Mouse (Mus musculus) bone marrow, adult 2 months (tissue): Measurements from ENCODE around the gene Msantd2. TPM values are rescaled to one million over a fixed set of nuclear protein-coding genes. Genes with fewer than 3 reads are reported as not detected.
A peak's percentile ranks its signal among the peaks of the same experiment; 100 is the strongest.

ENCODE experiments used
- H3K27ac ChIP-seq: fragments of 200-500 bp; 2 replicates; pipeline ENCODE4 v1.5.1; 2012; ENCODE audit warnings: low read depth, mild to moderate bottlenecking, control low read depth, inconsistent platforms, low read length; ENCODE audit not compliant: control insufficient read depth, poor library complexity, insufficient read depth
- H3K4me1 ChIP-seq: fragments of 200-500 bp; 2 replicates; pipeline ENCODE4 v1.6.1; 2011; ENCODE audit warnings: low read length; ENCODE audit not compliant: control insufficient read depth, insufficient read depth
- H3K4me3 ChIP-seq: fragments of 200-500 bp; replicated peaks from 2 replicates; pipeline ENCODE3; 2011; ENCODE audit warnings: mild to moderate bottlenecking, low read depth, low read length, control low read depth; ENCODE audit not compliant: control insufficient read depth
- CTCF ChIP-seq: fragments of 200-500 bp; IDR thresholded peaks from 2 replicates; pipeline ENCODE4 v1.5.1; 2011; ENCODE audit warnings: low read length, control low read depth; ENCODE audit not compliant: control insufficient read depth, insufficient read depth
- POLR2A ChIP-seq: fragments of 200-500 bp; IDR thresholded peaks from 2 replicates; pipeline ENCODE4 v1.6.1; 2011; ENCODE audit warnings: low read depth, mild to moderate bottlenecking, control low read depth, low read length, borderline replicate concordance; ENCODE audit not compliant: control insufficient read depth
- WGBS: fragments of 180-500 bp; shearing (Covaris S2); methylation state at CpG from one replicate; pipeline ENCODE4 v1.1.7; 2018; 5-methylcytosine and 5-hydroxymethylcytosine counted together
- polyA plus RNA-seq: library from polyadenylated mRNA; stranded (reverse); fragments of >200 nt; gene quantifications from 2 replicates; pipeline ENCODE4 v1.2.4, GENCODE M21; 2011; ENCODE audit warnings: low replicate concordance; ENCODE audit not compliant: missing spikeins, insufficient read depth, insufficient read length

Gene Msantd2
- polyA plus RNA-seq, 1 experiment = 29.1 TPM

- H3K4me1 ChIP-seq = peaks cover 2% of the 10 kb centered on the region
- H3K27ac ChIP-seq = no peak overlapping the region
- TF ChIP-seq POLR2A (no peak), CTCF (no peak)
- H3K4me3 ChIP-seq = no peak overlapping the region
- 11% methylated on average over 1 of the region's 1 CpGs for WGBS
These were observed 28.3 kb downstream of the Msantd2 start for GRCm38 (mm10) chr9:37517467-37517866.

- no peak for TF ChIP-seq POLR2A
- no peak for TF ChIP-seq CTCF
- Histone ChIP-seq H3K27ac (no peak overlapping the region), H3K4me3 (no peak overlapping the region), H3K4me1 (peaks cover 2% of the 10 kb centered on the region)
- WGBS = 86% methylated on average over 8 of the region's 8 CpGs
These were observed 29.9 kb downstream of the Msantd2 start for GRCm38 (mm10) chr9:37518991-37519390.

- TF ChIP-seq POLR2A (no peak), CTCF (no peak)
- peaks cover 2% of the 10 kb centered on the region for H3K4me1 ChIP-seq
- WGBS = 81% methylated on average over 2 of the region's 2 CpGs
- no peak overlapping the region for H3K27ac ChIP-seq
- H3K4me3 ChIP-seq = no peak overlapping the region
These were observed 30.9 kb downstream of the Msantd2 start for GRCm38 (mm10) chr9:37519995-37520394.

- Histone ChIP-seq H3K27ac (no peak overlapping the region), H3K4me3 (no peak overlapping the region), H3K4me1 (no peaks in the 10 kb centered on the region)
- 78% methylated on average over 2 of the region's 2 CpGs for WGBS
- TF ChIP-seq CTCF (no peak), POLR2A (no peak)
These were observed 36.3 kb downstream of the Msantd2 start for GRCm38 (mm10) chr9:37525461-37525860.

GRCm38 (mm10) chr9:37526443-37527395, 37.6 kb downstream of the Msantd2 start:
- no peak overlapping the region for H3K4me3 ChIP-seq
- H3K27ac ChIP-seq = no peak overlapping the region
- H3K4me1 ChIP-seq = no peaks in the 10 kb centered on the region
- TF ChIP-seq POLR2A = no peak
- peak; percentile 36; the same call in 1 of the 2 replicates for TF ChIP-seq CTCF
- WGBS = 20% methylated on average over 21 of the region's 21 CpGs

GRCm38 (mm10) chr9:37527396-37528224, 38.5 kb downstream of the Msantd2 start, which contains the start of gene Esam:
Gene Esam, plus strand, starts transcription at chr9:37528078.
- Histone ChIP-seq H3K4me3 (peak within 1 kb of the TSS; percentile 16), H3K4me1 (no peaks in the 10 kb centered on the region), H3K27ac (no peak within 1 kb of the TSS; the same call in 1 of the 2 replicates)
- TF ChIP-seq POLR2A (no peak), CTCF (no peak)
- 3% methylated on average over 41 of the region's 41 CpGs for WGBS

- Histone ChIP-seq H3K4me1 (no peaks in the 10 kb centered on the region), H3K27ac (no peak overlapping the region), H3K4me3 (peak overlapping the region; percentile 16)
- 37% methylated on average over 9 of the region's 9 CpGs for WGBS
- TF ChIP-seq POLR2A (no peak), CTCF (no peak)
These were observed 39.3 kb downstream of the Msantd2 start for GRCm38 (mm10) chr9:37528225-37528970.
